Mouse (Mus musculus) kidney, adult 2 months (tissue): ENCODE data around the gene Chaf1b.

ENCODE experiments used
- CTCF ChIP-seq: fragments of 200-500 bp; conservative IDR thresholded peaks from 2 replicates; pipeline ENCODE4 v1.5.1; 2011; ENCODE audit warnings: low read depth, mild to moderate bottlenecking, control low read depth, low read length, moderate library complexity, mixed read lengths; ENCODE audit not compliant: insufficient read depth, insufficient read length
- POLR2A ChIP-seq: fragments of 200-500 bp; IDR thresholded peaks from one replicate; pipeline ENCODE4 v1.6.1; 2011; ENCODE audit warnings: low read depth, low read length, control low read depth

DNA sequence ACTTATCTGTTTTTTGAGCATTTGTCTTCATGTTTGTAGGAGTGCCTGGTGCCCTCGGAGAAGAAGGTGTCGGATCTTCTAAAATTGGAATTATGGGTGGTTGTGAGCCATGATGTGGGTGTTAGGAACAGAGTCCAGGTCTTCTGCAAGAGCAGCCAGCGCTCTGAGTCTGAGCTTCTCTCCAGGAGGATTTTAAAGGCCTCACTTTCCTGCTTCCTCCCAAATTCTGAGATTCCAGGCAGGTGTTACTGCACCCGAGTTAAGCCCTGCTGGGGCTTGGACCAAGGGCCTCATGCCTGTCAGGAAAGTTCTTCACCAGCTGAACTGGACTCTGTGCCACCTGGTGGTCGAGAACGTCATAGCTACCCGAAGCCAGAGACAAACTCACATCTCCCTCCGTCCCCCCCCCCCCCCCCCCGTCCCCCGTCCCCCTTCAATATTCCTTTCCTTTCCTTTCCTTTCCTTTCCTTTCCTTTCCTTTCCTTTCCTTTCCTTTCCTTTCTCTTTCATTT is 31.7 kb downstream of the Chaf1b start:
- TF ChIP-seq POLR2A (no peak), CTCF (peak; percentile 52)
